Mouse (Mus musculus) hindbrain, embryonic 11.5 days (tissue): ENCODE measurements around the gene Fmo2. TPM values are rescaled to one million over a fixed set of nuclear protein-coding genes. Genes with fewer than 3 reads are reported as not detected.

Source experiments
- ATAC-seq: fragments of 200-750 bp; cut with Nextera tagmentation; 2 replicates; pipeline ENCODE4 v1.8.0; 2017; ENCODE audit warnings: mild to moderate bottlenecking, moderate TSS enrichment, moderate library complexity; ENCODE audit not compliant: low FRiP score
- DNase-seq: peaks from one replicate; pipeline ENCODE4 v3.0.0-alpha.2; 2015; ENCODE audit warnings: low spot score
- H3K27ac ChIP-seq: fragments of 300-500 bp; sonication (generic); 2 replicates; pipeline ENCODE4 v1.5.1; 2014; ENCODE audit warnings: mild to moderate bottlenecking, low read depth, low read length
- H3K27me3 ChIP-seq: fragments of 300-500 bp; sonication (generic); 2 replicates; pipeline ENCODE4 v1.6.1; 2014; ENCODE audit warnings: mild to moderate bottlenecking, low read length, moderate library complexity, mixed read lengths; ENCODE audit not compliant: control insufficient read depth, insufficient read depth
- H3K36me3 ChIP-seq: fragments of 300-500 bp; sonication (generic); 2 replicates; pipeline ENCODE4 v1.6.1; 2014; ENCODE audit warnings: mild to moderate bottlenecking, low read length, moderate library complexity, mixed read lengths; ENCODE audit not compliant: control insufficient read depth, insufficient read depth
- H3K4me1 ChIP-seq: fragments of 300-500 bp; sonication (generic); replicated peaks from 2 replicates; pipeline ENCODE4 v1.6.1; 2014; ENCODE audit warnings: low read length, mixed read lengths; ENCODE audit not compliant: control insufficient read depth, insufficient read depth
- H3K4me2 ChIP-seq: fragments of 300-500 bp; sonication (generic); replicated peaks from 2 replicates; pipeline ENCODE4 v1.6.1; 2014; ENCODE audit warnings: mild to moderate bottlenecking, low read depth, low read length
- H3K4me3 ChIP-seq: fragments of 300-500 bp; sonication (generic); 2 replicates; pipeline ENCODE4 v1.5.1; 2014; ENCODE audit warnings: low read depth, low read length
- H3K9ac ChIP-seq: fragments of 300-500 bp; sonication (generic); 2 replicates; pipeline ENCODE4 v1.6.1; 2014; ENCODE audit warnings: low read depth, low read length
- H3K9me3 ChIP-seq: fragments of 300-500 bp; sonication (generic); 2 replicates; pipeline ENCODE4 v1.6.1; 2016; ENCODE audit warnings: low read length; ENCODE audit not compliant: control insufficient read depth
- WGBS: fragments of 180-500 bp; shearing (Covaris S2); extraction: QIAGEN DNeasy Blood & Tissue Kit; methylation state at CpG from one replicate; pipeline ENCODE4 v1.1.7; 2014; 5-methylcytosine and 5-hydroxymethylcytosine counted together
- polyA plus RNA-seq: library from polyadenylated mRNA; unstranded; fragments of >200 nt; fragmentation: Nextera tagmentation; extraction: Ambion mirVana; gene quantifications from 2 replicates; pipeline ENCODE4 v1.2.1, GENCODE M21; 2014

Gene Fmo2
- polyA plus RNA-seq, 1 experiment from 2014 or later: 0.17 TPM

GRCm38 (mm10) chr1:162840211-162840610 is 58.3 kb downstream of the Fmo2 start:
- Histone ChIP-seq H3K27ac (no peak overlapping the region), H3K4me3 (no peak overlapping the region), H3K9me3 (no peaks in the 10 kb centered on the region), H3K9ac (no peak overlapping the region), H3K36me3 (no peaks in the 10 kb centered on the region), H3K27me3 (no peaks in the 10 kb centered on the region), H3K4me2 (no peak overlapping the region), H3K4me1 (no peaks in the 10 kb centered on the region)
- no peak for DNase-seq
- WGBS: 95% methylated on average over 9 of the region's 9 CpGs
- ATAC-seq: no peak

GRCm38 (mm10) chr1:162838976-162839375 is 59.5 kb downstream of the Fmo2 start:
- Histone ChIP-seq H3K9me3 (no peaks in the 10 kb centered on the region), H3K4me2 (no peak overlapping the region), H3K9ac (no peak overlapping the region), H3K36me3 (no peaks in the 10 kb centered on the region), H3K4me1 (no peaks in the 10 kb centered on the region), H3K27ac (no peak overlapping the region), H3K4me3 (no peak overlapping the region), H3K27me3 (no peaks in the 10 kb centered on the region)
- DNase-seq (no peak), ATAC-seq (no peak)
- 89% methylated on average over 6 of the region's 6 CpGs for WGBS

- ATAC-seq (no peak), DNase-seq (no peak)
- no peak overlapping the region for H3K9ac ChIP-seq
- no peak overlapping the region for H3K27ac ChIP-seq
- 84% methylated on average over 5 of the region's 5 CpGs for WGBS
- H3K27me3 ChIP-seq: no peaks in the 10 kb centered on the region
- H3K4me3 ChIP-seq: no peak overlapping the region
- no peaks in the 10 kb centered on the region; the same call in 1 of the 2 replicates for H3K4me1 ChIP-seq
- no peaks in the 10 kb centered on the region for H3K9me3 ChIP-seq
- no peaks in the 10 kb centered on the region for H3K36me3 ChIP-seq
- H3K4me2 ChIP-seq: no peak overlapping the region
Measured at GRCm38 (mm10) chr1:162834342-162834741, 64.2 kb downstream of the Fmo2 start.

GRCm38 (mm10) chr1:162832574-162832953 is 66.0 kb downstream of the Fmo2 start:
- Histone ChIP-seq H3K4me2 (peak overlapping the region; percentile 32), H3K9ac (no peak overlapping the region), H3K4me3 (no peak overlapping the region), H3K27ac (peak overlapping the region; percentile 47; the same call in 1 of the 2 replicates), H3K27me3 (no peaks in the 10 kb centered on the region), H3K9me3 (no peaks in the 10 kb centered on the region), H3K36me3 (no peaks in the 10 kb centered on the region), H3K4me1 (no peaks in the 10 kb centered on the region; the same call in 1 of the 2 replicates)
- 27% methylated on average over 5 of the region's 5 CpGs for WGBS
- no peak for DNase-seq
- peak; percentile 68 for ATAC-seq

GRCm38 (mm10) chr1:162831838-162832573 is 66.5 kb downstream of the Fmo2 start:
- no peaks in the 10 kb centered on the region for H3K36me3 ChIP-seq
- H3K9me3 ChIP-seq: no peaks in the 10 kb centered on the region
- DNase-seq (peak; percentile 78), ATAC-seq (peak; percentile 97)
- WGBS: 2% methylated on average over 5 of the region's 5 CpGs
- no peaks in the 10 kb centered on the region for H3K27me3 ChIP-seq
- H3K4me3 ChIP-seq: no peak overlapping the region
- H3K4me1 ChIP-seq: no peaks in the 10 kb centered on the region; the same call in 1 of the 2 replicates
- 0 out of 2 replicates have a peak overlapping the region, but pooled peaks have one; percentile 8 for H3K9ac ChIP-seq
- peak overlapping the region; percentile 47 for H3K27ac ChIP-seq
- peak overlapping the region; percentile 32 for H3K4me2 ChIP-seq

Other genes starting within 250 kb of the Fmo2 start
- not detected in 2 replicates for gene Myocos, start 240.5 kb downstream of the Fmo2 start, polyA plus RNA-seq
- gene Prrc2c, start 158.2 kb downstream of the Fmo2 start, polyA plus RNA-seq: 155 and 213 TPM in 2 replicates
- gene Fmo4, start 84.8 kb downstream of the Fmo2 start, polyA plus RNA-seq: 0.06 and 0.64 TPM in 2 replicates
- gene Fmo1, start 32.1 kb downstream of the Fmo2 start, polyA plus RNA-seq: 21.2 and 24.2 TPM in 2 replicates
- gene Fmo6, start 38.8 kb upstream of the Fmo2 start, polyA plus RNA-seq: not detected in 2 replicates
- gene Fmo3, start 85.8 kb upstream of the Fmo2 start, polyA plus RNA-seq: not detected in 2 replicates
- gene Mroh9, start 186.9 kb upstream of the Fmo2 start, polyA plus RNA-seq: not detected in 2 replicates